Mouse (Mus musculus): ENCODE measurements around the gene Necab2.

DNA sequence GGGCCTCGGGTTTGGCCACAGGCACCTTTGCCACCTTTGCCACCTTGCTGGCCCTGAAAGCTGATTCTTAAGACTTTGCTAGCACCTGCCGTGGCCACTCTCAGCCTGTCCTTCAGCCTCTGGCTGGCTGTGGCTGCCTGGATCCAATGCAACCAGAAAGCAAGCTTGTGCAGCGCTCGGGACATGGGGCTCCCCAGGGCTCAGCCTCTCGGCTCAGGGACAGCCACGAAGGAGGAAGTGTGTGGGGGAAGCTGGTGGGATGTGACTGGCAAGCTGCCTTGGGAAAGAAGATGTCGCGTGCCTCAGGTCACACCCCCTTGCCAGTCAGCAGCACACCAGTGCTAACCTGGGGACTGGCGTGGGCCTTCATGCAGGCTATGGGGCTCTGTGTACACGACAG, 21.8 kb upstream of the Necab2 start:
- TF ChIP-seq CTCF (IDR thresholded peaks at IDR 0.05; ENCODE audit: low read depth), result no peak
- no peak for TF ChIP-seq EP300 (IDR thresholded peaks at IDR 0.05; ENCODE audit: low read depth)

Data from liver, postnatal 0 days (tissue).